Mouse (Mus musculus): ENCODE measurements around the gene Atp4b. TPM values are rescaled to one million over a fixed set of nuclear protein-coding genes. Genes with fewer than 3 reads are reported as not detected.
A peak's percentile ranks its signal among the peaks of the same experiment; 100 is the strongest.

The Atp4b gene
- not detected in 2 replicates for polyA plus RNA-seq (2015; fragmentation: Nextera tagmentation; extraction: Ambion mirVana)

- no peaks in the 10 kb centered on the region for H3K9me3 ChIP-seq
- H3K4me2 ChIP-seq (replicated peaks): no peak within 1 kb of the TSS
- no peaks in the 10 kb centered on the region for H3K4me1 ChIP-seq (replicated peaks)
- H3K27ac ChIP-seq: no peak within 1 kb of the TSS
- ATAC-seq: no peak
- H3K9ac ChIP-seq (replicated peaks): no peak within 1 kb of the TSS
- no peaks in the 10 kb centered on the region for H3K36me3 ChIP-seq
- WGBS: 82% methylated on average over 5 of the region's 5 CpGs
- H3K27me3 ChIP-seq: no peaks in the 10 kb centered on the region
- no peak within 1 kb of the TSS for H3K4me3 ChIP-seq (replicated peaks)
Measured at GRCm38 (mm10) chr8:13396725-13397124, at the start of gene Atp4b. TSS of gene Atp4b (minus strand) at chr8:13396825.

GRCm38 (mm10) chr8:13442152-13442551 is 45.5 kb upstream of the Atp4b start:
- no peak overlapping the region for H3K27ac ChIP-seq
- H3K36me3 ChIP-seq: no peaks in the 10 kb centered on the region
- WGBS: 96% methylated on average over 2 of the region's 2 CpGs
- no peaks in the 10 kb centered on the region; the same call in 1 of the 2 replicates for H3K9me3 ChIP-seq
- H3K4me1 ChIP-seq (replicated peaks): no peaks in the 10 kb centered on the region
- ATAC-seq: no peak
- no peak overlapping the region for H3K4me2 ChIP-seq (replicated peaks)
- H3K27me3 ChIP-seq: no peaks in the 10 kb centered on the region
- no peak overlapping the region for H3K9ac ChIP-seq (replicated peaks)
- H3K4me3 ChIP-seq (replicated peaks): no peak overlapping the region

GRCm38 (mm10) chr8:13437531-13437930 is 40.9 kb upstream of the Atp4b start:
- Histone ChIP-seq H3K36me3 (no peaks in the 10 kb centered on the region), H3K9ac (replicated peaks) (no peak overlapping the region), H3K9me3 (no peaks in the 10 kb centered on the region; the same call in 1 of the 2 replicates), H3K27ac (no peak overlapping the region), H3K4me1 (replicated peaks) (peaks cover 10% of the 10 kb centered on the region), H3K4me3 (replicated peaks) (no peak overlapping the region), H3K27me3 (peaks cover 35% of the 10 kb centered on the region), H3K4me2 (replicated peaks) (no peak overlapping the region)
- WGBS: 85% methylated on average over 2 of the region's 2 CpGs
- ATAC-seq: no peak

- 5% methylated on average over 8 of the region's 8 CpGs for WGBS
- Histone ChIP-seq H3K4me3 (replicated peaks) (no peak overlapping the region), H3K4me2 (replicated peaks) (no peak overlapping the region), H3K9ac (replicated peaks) (0 out of 2 replicates have a peak overlapping the region, but pooled peaks have one; percentile 12), H3K9me3 (no peaks in the 10 kb centered on the region), H3K4me1 (replicated peaks) (peaks cover 10% of the 10 kb centered on the region), H3K27me3 (peaks cover 35% of the 10 kb centered on the region), H3K27ac (no peak overlapping the region), H3K36me3 (no peaks in the 10 kb centered on the region)
- ATAC-seq: no peak
Measured at GRCm38 (mm10) chr8:13436052-13436451, 39.4 kb upstream of the Atp4b start.

- peak within 1 kb of the TSS; percentile 25; the same call in 1 of the 2 replicates for H3K4me2 ChIP-seq (replicated peaks)
- H3K27ac ChIP-seq: no peak within 1 kb of the TSS
- H3K4me1 ChIP-seq (replicated peaks): peaks cover 10% of the 10 kb centered on the region
- H3K9me3 ChIP-seq: no peaks in the 10 kb centered on the region
- no peak for ATAC-seq
- peaks cover 35% of the 10 kb centered on the region for H3K27me3 ChIP-seq
- H3K9ac ChIP-seq (replicated peaks): peak within 1 kb of the TSS; percentile 12; the same call in 1 of the 2 replicates
- 17% methylated on average over 10 of the region's 10 CpGs for WGBS
- no peak within 1 kb of the TSS for H3K4me3 ChIP-seq (replicated peaks)
- H3K36me3 ChIP-seq: no peaks in the 10 kb centered on the region
Measured at GRCm38 (mm10) chr8:13434889-13435288, 38.3 kb upstream of the Atp4b start, which contains the start of gene Tmem255b. TSS of gene Tmem255b (plus strand) at chr8:13435189.

- Histone ChIP-seq H3K4me3 (replicated peaks) (no peak overlapping the region), H3K9ac (replicated peaks) (no peak overlapping the region), H3K9me3 (no peaks in the 10 kb centered on the region), H3K4me2 (replicated peaks) (no peak overlapping the region), H3K4me1 (replicated peaks) (peaks cover 10% of the 10 kb centered on the region), H3K27ac (no peak overlapping the region), H3K36me3 (no peaks in the 10 kb centered on the region), H3K27me3 (peaks cover 35% of the 10 kb centered on the region)
- 86% methylated on average over 5 of the region's 5 CpGs for WGBS
- no peak for ATAC-seq
Measured at GRCm38 (mm10) chr8:13433130-13433529, 36.5 kb upstream of the Atp4b start.

- Histone ChIP-seq H3K4me1 (replicated peaks) (peaks cover 8% of the 10 kb centered on the region; the same call in 1 of the 2 replicates), H3K4me2 (replicated peaks) (no peak overlapping the region), H3K36me3 (no peaks in the 10 kb centered on the region), H3K9ac (replicated peaks) (no peak overlapping the region), H3K27me3 (peaks cover 23% of the 10 kb centered on the region), H3K4me3 (replicated peaks) (no peak overlapping the region), H3K27ac (no peak overlapping the region), H3K9me3 (no peaks in the 10 kb centered on the region)
- no peak for ATAC-seq
Measured at GRCm38 (mm10) chr8:13430866-13431265, 34.2 kb upstream of the Atp4b start.

GRCm38 (mm10) chr8:13430412-13430811 is 33.8 kb upstream of the Atp4b start:
- WGBS: 87% methylated on average over 7 of the region's 7 CpGs
- H3K36me3 ChIP-seq: no peaks in the 10 kb centered on the region
- no peak overlapping the region for H3K9ac ChIP-seq (replicated peaks)
- no peak overlapping the region for H3K27ac ChIP-seq
- no peaks in the 10 kb centered on the region for H3K9me3 ChIP-seq
- H3K4me2 ChIP-seq (replicated peaks): no peak overlapping the region
- H3K4me1 ChIP-seq (replicated peaks): peaks cover 4% of the 10 kb centered on the region; the same call in 1 of the 2 replicates
- no peak overlapping the region for H3K4me3 ChIP-seq (replicated peaks)
- ATAC-seq: no peak
- H3K27me3 ChIP-seq: peaks cover 18% of the 10 kb centered on the region

- Histone ChIP-seq H3K27ac (no peak overlapping the region), H3K9ac (replicated peaks) (no peak overlapping the region), H3K4me3 (replicated peaks) (no peak overlapping the region), H3K9me3 (no peaks in the 10 kb centered on the region), H3K36me3 (no peaks in the 10 kb centered on the region), H3K4me1 (replicated peaks) (no peaks in the 10 kb centered on the region), H3K27me3 (no peaks in the 10 kb centered on the region), H3K4me2 (replicated peaks) (no peak overlapping the region)
- ATAC-seq: no peak
- 86% methylated on average over 9 of the region's 9 CpGs for WGBS
Measured at GRCm38 (mm10) chr8:13428156-13428555, 31.5 kb upstream of the Atp4b start.

- Histone ChIP-seq H3K9me3 (no peaks in the 10 kb centered on the region), H3K4me1 (replicated peaks) (no peaks in the 10 kb centered on the region), H3K4me3 (replicated peaks) (no peak overlapping the region), H3K36me3 (no peaks in the 10 kb centered on the region), H3K27ac (no peak overlapping the region), H3K9ac (replicated peaks) (no peak overlapping the region), H3K4me2 (replicated peaks) (no peak overlapping the region), H3K27me3 (no peaks in the 10 kb centered on the region)
- no peak for ATAC-seq
- 83% methylated on average over 6 of the region's 6 CpGs for WGBS
Measured at GRCm38 (mm10) chr8:13427351-13427750, 30.7 kb upstream of the Atp4b start.

- ATAC-seq: no peak
- no peak overlapping the region for H3K4me3 ChIP-seq (replicated peaks)
- H3K27ac ChIP-seq: no peak overlapping the region
- no peak overlapping the region for H3K9ac ChIP-seq (replicated peaks)
- no peaks in the 10 kb centered on the region for H3K9me3 ChIP-seq
- H3K36me3 ChIP-seq: no peaks in the 10 kb centered on the region
- WGBS: 96% methylated on average over 6 of the region's 6 CpGs
- no peaks in the 10 kb centered on the region for H3K27me3 ChIP-seq
- H3K4me2 ChIP-seq (replicated peaks): no peak overlapping the region
- H3K4me1 ChIP-seq (replicated peaks): no peaks in the 10 kb centered on the region
Measured at GRCm38 (mm10) chr8:13420970-13421369, 24.3 kb upstream of the Atp4b start.

GRCm38 (mm10) chr8:13419111-13419639 is 22.6 kb upstream of the Atp4b start:
- WGBS: 75% methylated on average over 2 of the region's 2 CpGs

GRCm38 (mm10) chr8:13415879-13416278 is 19.3 kb upstream of the Atp4b start:
- 79% methylated on average over 10 of the region's 10 CpGs for WGBS
- no peaks in the 10 kb centered on the region for H3K4me1 ChIP-seq (replicated peaks)
- H3K4me2 ChIP-seq (replicated peaks): no peak overlapping the region
- no peak for ATAC-seq
- H3K36me3 ChIP-seq: no peaks in the 10 kb centered on the region
- no peak overlapping the region for H3K4me3 ChIP-seq (replicated peaks)
- H3K9ac ChIP-seq (replicated peaks): no peak overlapping the region
- H3K27me3 ChIP-seq: no peaks in the 10 kb centered on the region
- no peaks in the 10 kb centered on the region for H3K9me3 ChIP-seq
- H3K27ac ChIP-seq: no peak overlapping the region

More at GRCm38 (mm10) chr8:13419111-13419639, 22.6 kb upstream of the Atp4b start:
- H3K4me1 ChIP-seq (replicated peaks): no peaks in the 10 kb centered on the region
- no peaks in the 10 kb centered on the region for H3K9me3 ChIP-seq
- H3K36me3 ChIP-seq: no peaks in the 10 kb centered on the region
- H3K27me3 ChIP-seq: no peaks in the 10 kb centered on the region
- H3K4me3 ChIP-seq (replicated peaks): no peak overlapping the region
- no peak overlapping the region for H3K27ac ChIP-seq
- ATAC-seq: no peak
- no peak overlapping the region for H3K4me2 ChIP-seq (replicated peaks)
- H3K9ac ChIP-seq (replicated peaks): no peak overlapping the region
